Mouse (Mus musculus): ENCODE data around the gene Cnot3. TPM values are rescaled to one million over a fixed set of nuclear protein-coding genes. Genes with fewer than 3 reads are reported as not detected.
"Not testable (repeated sequence)": the region's sequence is repeated elsewhere in the genome, so short reads cannot be mapped to it uniquely, and the experiment has no call there.

Gene Cnot3
- polyA plus RNA-seq (2014; fragmentation: Nextera tagmentation; extraction: Ambion mirVana): 36.6 and 51.2 TPM in 2 replicates

GRCm38 (mm10) chr7:3644672-3645487 is at the start of gene Cnot3:
TSS of gene Cnot3 (plus strand) at chr7:3645268.
- H3K36me3 ChIP-seq (ENCODE audit: control insufficient read depth, insufficient read depth, low read length): peaks cover 18% of the 10 kb centered on the region
- WGBS: under 1% methylated on average over 57 of the region's 58 CpGs

GRCm38 (mm10) chr7:3597755-3598154 is 47.3 kb upstream of the Cnot3 start:
- not testable (repeated sequence) for H3K36me3 ChIP-seq (ENCODE audit: control insufficient read depth, insufficient read depth, low read length); DNase-seq; H3K27me3 ChIP-seq (ENCODE audit: control insufficient read depth, insufficient read depth, low read length); H3K4me3 ChIP-seq (replicated peaks; ENCODE audit: low read depth, low read length); H3K9ac ChIP-seq (replicated peaks; ENCODE audit: low read length); H3K9me3 ChIP-seq (ENCODE audit: control insufficient read depth, low read length); H3K4me1 ChIP-seq (ENCODE audit: control insufficient read depth, insufficient read depth, low read length); H3K27ac ChIP-seq (replicated peaks; ENCODE audit: low read depth, low read length); ATAC-seq (ENCODE audit: low FRiP score, low TSS enrichment); H3K4me2 ChIP-seq (ENCODE audit: low read length)
- WGBS: 63% methylated on average over 1 of the region's 1 CpGs

More at GRCm38 (mm10) chr7:3644672-3645487, at the start of gene Cnot3:
- peak within 1 kb of the TSS; percentile 96 for H3K27ac ChIP-seq (replicated peaks; ENCODE audit: low read depth, low read length)
- H3K27me3 ChIP-seq (ENCODE audit: control insufficient read depth, insufficient read depth, low read length): no peaks in the 10 kb centered on the region
- H3K9me3 ChIP-seq (ENCODE audit: control insufficient read depth, low read length): no peaks in the 10 kb centered on the region
- DNase-seq (peak; percentile 99), ATAC-seq (ENCODE audit: low FRiP score, low TSS enrichment) (peak; percentile 98)
- peaks cover 21% of the 10 kb centered on the region for H3K4me1 ChIP-seq (ENCODE audit: control insufficient read depth, insufficient read depth, low read length)
- peak within 1 kb of the TSS; percentile 81 for H3K4me2 ChIP-seq (ENCODE audit: low read length)
- peak within 1 kb of the TSS; percentile 90 for H3K4me3 ChIP-seq (replicated peaks; ENCODE audit: low read depth, low read length)
- H3K9ac ChIP-seq (replicated peaks; ENCODE audit: low read length): peak within 1 kb of the TSS; percentile 94

GRCm38 (mm10) chr7:3601119-3601518 is 43.9 kb upstream of the Cnot3 start:
- WGBS: 10% methylated on average over 4 of the region's 4 CpGs
- Histone ChIP-seq H3K4me3 (replicated peaks; ENCODE audit: low read depth, low read length) (no peak overlapping the region), H3K36me3 (ENCODE audit: control insufficient read depth, insufficient read depth, low read length) (no peaks in the 10 kb centered on the region), H3K9me3 (ENCODE audit: control insufficient read depth, low read length) (no peaks in the 10 kb centered on the region), H3K27me3 (ENCODE audit: control insufficient read depth, insufficient read depth, low read length) (no peaks in the 10 kb centered on the region), H3K27ac (replicated peaks; ENCODE audit: low read depth, low read length) (no peak overlapping the region), H3K4me1 (ENCODE audit: control insufficient read depth, insufficient read depth, low read length) (no peaks in the 10 kb centered on the region), H3K9ac (replicated peaks; ENCODE audit: low read length) (no peak overlapping the region), H3K4me2 (ENCODE audit: low read length) (no peak overlapping the region)
- ATAC-seq (ENCODE audit: low FRiP score, low TSS enrichment): peak; percentile 48; the same call in 1 of the 2 replicates
- DNase-seq: peak; percentile 91

- Histone ChIP-seq H3K4me3 (replicated peaks; ENCODE audit: low read depth, low read length) (no peak overlapping the region), H3K4me2 (ENCODE audit: low read length) (no peak overlapping the region), H3K4me1 (ENCODE audit: control insufficient read depth, insufficient read depth, low read length) (no peaks in the 10 kb centered on the region), H3K27ac (replicated peaks; ENCODE audit: low read depth, low read length) (no peak overlapping the region), H3K36me3 (ENCODE audit: control insufficient read depth, insufficient read depth, low read length) (no peaks in the 10 kb centered on the region), H3K9ac (replicated peaks; ENCODE audit: low read length) (no peak overlapping the region), H3K27me3 (ENCODE audit: control insufficient read depth, insufficient read depth, low read length) (no peaks in the 10 kb centered on the region), H3K9me3 (ENCODE audit: control insufficient read depth, low read length) (no peaks in the 10 kb centered on the region)
- WGBS: 29% methylated on average over 2 of the region's 2 CpGs
- DNase-seq: peak; percentile 30
- no peak for ATAC-seq (ENCODE audit: low FRiP score, low TSS enrichment)
Measured at GRCm38 (mm10) chr7:3606798-3607197, 38.3 kb upstream of the Cnot3 start.

- no peak for DNase-seq
- H3K27ac ChIP-seq (replicated peaks; ENCODE audit: low read depth, low read length): no peak overlapping the region
- no peaks in the 10 kb centered on the region for H3K36me3 ChIP-seq (ENCODE audit: control insufficient read depth, insufficient read depth, low read length)
- H3K9me3 ChIP-seq (ENCODE audit: control insufficient read depth, low read length): no peaks in the 10 kb centered on the region
- no peak overlapping the region for H3K4me3 ChIP-seq (replicated peaks; ENCODE audit: low read depth, low read length)
- H3K4me2 ChIP-seq (ENCODE audit: low read length): no peak overlapping the region
- ATAC-seq (ENCODE audit: low FRiP score, low TSS enrichment): no peak
- no peaks in the 10 kb centered on the region for H3K27me3 ChIP-seq (ENCODE audit: control insufficient read depth, insufficient read depth, low read length)
- no peak overlapping the region for H3K9ac ChIP-seq (replicated peaks; ENCODE audit: low read length)
- no peaks in the 10 kb centered on the region for H3K4me1 ChIP-seq (ENCODE audit: control insufficient read depth, insufficient read depth, low read length)
- WGBS: 90% methylated on average over 6 of the region's 6 CpGs
Measured at GRCm38 (mm10) chr7:3607391-3607790, 37.7 kb upstream of the Cnot3 start.

GRCm38 (mm10) chr7:3608668-3609067 is 36.4 kb upstream of the Cnot3 start:
- no peaks in the 10 kb centered on the region for H3K4me1 ChIP-seq (ENCODE audit: control insufficient read depth, insufficient read depth, low read length)
- no peaks in the 10 kb centered on the region for H3K36me3 ChIP-seq (ENCODE audit: control insufficient read depth, insufficient read depth, low read length)
- H3K27me3 ChIP-seq (ENCODE audit: control insufficient read depth, insufficient read depth, low read length): no peaks in the 10 kb centered on the region
- 92% methylated on average over 3 of the region's 3 CpGs for WGBS
- no peak overlapping the region for H3K4me3 ChIP-seq (replicated peaks; ENCODE audit: low read depth, low read length)
- DNase-seq: no peak
- no peak for ATAC-seq (ENCODE audit: low FRiP score, low TSS enrichment)
- no peak overlapping the region for H3K9ac ChIP-seq (replicated peaks; ENCODE audit: low read length)
- H3K27ac ChIP-seq (replicated peaks; ENCODE audit: low read depth, low read length): no peak overlapping the region
- H3K4me2 ChIP-seq (ENCODE audit: low read length): no peak overlapping the region
- no peaks in the 10 kb centered on the region for H3K9me3 ChIP-seq (ENCODE audit: control insufficient read depth, low read length)

GRCm38 (mm10) chr7:3609082-3609481 is 36.0 kb upstream of the Cnot3 start:
- Histone ChIP-seq H3K9ac (replicated peaks; ENCODE audit: low read length) (no peak overlapping the region), H3K4me2 (ENCODE audit: low read length) (no peak overlapping the region), H3K4me3 (replicated peaks; ENCODE audit: low read depth, low read length) (no peak overlapping the region), H3K4me1 (ENCODE audit: control insufficient read depth, insufficient read depth, low read length) (no peaks in the 10 kb centered on the region), H3K27me3 (ENCODE audit: control insufficient read depth, insufficient read depth, low read length) (no peaks in the 10 kb centered on the region), H3K27ac (replicated peaks; ENCODE audit: low read depth, low read length) (no peak overlapping the region), H3K9me3 (ENCODE audit: control insufficient read depth, low read length) (no peaks in the 10 kb centered on the region), H3K36me3 (ENCODE audit: control insufficient read depth, insufficient read depth, low read length) (no peaks in the 10 kb centered on the region)
- DNase-seq: no peak
- 80% methylated on average over 3 of the region's 3 CpGs for WGBS
- no peak for ATAC-seq (ENCODE audit: low FRiP score, low TSS enrichment)

- WGBS: 95% methylated on average over 3 of the region's 3 CpGs
Measured at GRCm38 (mm10) chr7:3610437-3610836, 34.6 kb upstream of the Cnot3 start.

GRCm38 (mm10) chr7:3611006-3611405 is 34.1 kb upstream of the Cnot3 start:
- Histone ChIP-seq H3K4me1 (ENCODE audit: control insufficient read depth, insufficient read depth, low read length) (no peaks in the 10 kb centered on the region), H3K27me3 (ENCODE audit: control insufficient read depth, insufficient read depth, low read length) (no peaks in the 10 kb centered on the region), H3K4me3 (replicated peaks; ENCODE audit: low read depth, low read length) (no peak overlapping the region), H3K9me3 (ENCODE audit: control insufficient read depth, low read length) (no peaks in the 10 kb centered on the region), H3K27ac (replicated peaks; ENCODE audit: low read depth, low read length) (no peak overlapping the region), H3K36me3 (ENCODE audit: control insufficient read depth, insufficient read depth, low read length) (no peaks in the 10 kb centered on the region), H3K9ac (replicated peaks; ENCODE audit: low read length) (no peak overlapping the region), H3K4me2 (ENCODE audit: low read length) (no peak overlapping the region)
- DNase-seq (no peak), ATAC-seq (ENCODE audit: low FRiP score, low TSS enrichment) (no peak)
- 91% methylated on average over 13 of the region's 13 CpGs for WGBS

More at GRCm38 (mm10) chr7:3610437-3610836, 34.6 kb upstream of the Cnot3 start:
- DNase-seq (no peak), ATAC-seq (ENCODE audit: low FRiP score, low TSS enrichment) (no peak)
- Histone ChIP-seq H3K36me3 (ENCODE audit: control insufficient read depth, insufficient read depth, low read length) (no peaks in the 10 kb centered on the region), H3K4me1 (ENCODE audit: control insufficient read depth, insufficient read depth, low read length) (no peaks in the 10 kb centered on the region), H3K9me3 (ENCODE audit: control insufficient read depth, low read length) (no peaks in the 10 kb centered on the region), H3K4me2 (ENCODE audit: low read length) (no peak overlapping the region), H3K4me3 (replicated peaks; ENCODE audit: low read depth, low read length) (no peak overlapping the region), H3K27me3 (ENCODE audit: control insufficient read depth, insufficient read depth, low read length) (no peaks in the 10 kb centered on the region), H3K27ac (replicated peaks; ENCODE audit: low read depth, low read length) (no peak overlapping the region), H3K9ac (replicated peaks; ENCODE audit: low read length) (no peak overlapping the region)
